Comparison of ENCODE assay signal across 8 mouse cellular contexts in the genomic region with DNA sequence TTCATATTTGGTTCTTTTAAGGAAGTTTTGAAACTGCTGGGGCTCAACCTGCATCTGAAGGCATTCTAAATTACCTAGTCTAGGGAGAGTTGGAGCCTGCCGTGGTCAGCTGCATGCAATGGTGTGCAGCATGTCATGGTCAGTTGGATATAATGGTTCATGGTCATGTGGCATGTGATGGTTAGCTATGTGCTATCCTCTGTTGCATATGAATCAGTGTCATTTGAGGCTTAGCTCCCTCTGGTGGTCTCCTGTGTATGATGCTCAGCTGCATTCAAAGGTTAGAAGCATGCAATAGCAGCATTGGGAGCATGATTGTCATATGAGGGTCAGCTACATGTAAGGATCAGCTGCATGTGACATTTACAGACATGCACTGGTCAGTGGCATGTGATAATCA.
DNase-seq lines count a peak whose midpoint lies in the region; ATAC-seq and TF ChIP-seq lines count a peak whose summit lies in the region.

No protein-coding gene starts in this region.

- peak; percentile 18 for DNase-seq in gastrocnemius, adult 18-20 months (ENCODE audit: low spot score)
- DNase-seq in gastrocnemius, postnatal 4 days (ENCODE audit: low spot score in 2 of 2) = no peak
- DNase-seq in ovary, postnatal 14 days (ENCODE audit: low spot score) = peak; percentile 3
- DNase-seq in ovary, adult 18-20 months (ENCODE audit: low spot score) = no peak
- no peak for DNase-seq in lung, adult 2 months
- DNase-seq in thymus, postnatal 25 days = peak; percentile 27
- no peak for DNase-seq in gastrocnemius, postnatal 10 days

- peak; percentile 79 for ATAC-seq in common myeloid progenitor, adult 5-6 weeks (replicated peaks; ENCODE audit: low read depth, poor library complexity, severe bottlenecking)

- no peak for TF ChIP-seq POLR2A in lung, adult 2 months (IDR thresholded peaks at IDR 0.05; ENCODE audit: borderline replicate concordance, extremely low read depth, low read depth, low read length)

- no peak overlapping the region for H3K4me3 ChIP-seq in lung, adult 2 months (replicated peaks; ENCODE audit: extremely low read depth, low read depth, low read length)

- no peaks in the 10 kb centered on the region; the same call in none of the 2 replicates for H3K4me1 ChIP-seq in lung, adult 2 months (ENCODE audit: control insufficient read depth, insufficient read depth, low read length)

- WGBS in lung, adult 2 months = 91% methylated on average over 1 of the region's 1 CpGs

- peak; percentile 24; the same call in 1 of the 2 replicates for TF ChIP-seq CTCF in lung, adult 2 months (IDR thresholded peaks at IDR 0.05; ENCODE audit: insufficient read depth, low read length)

Comparison
In these comparisons a context has a peak if more than half of its experiments do, and no peak if none do; other contexts are left out.
1. DNase-seq: peak in gastrocnemius, adult 18-20 months (single experiment), ovary, postnatal 14 days (single experiment) and thymus, postnatal 25 days (single experiment); none in gastrocnemius, postnatal 4 days (0 of 2), ovary, adult 18-20 months (single experiment), lung, adult 2 months (single experiment) and gastrocnemius, postnatal 10 days (single experiment).